Mouse (Mus musculus) thymus, adult 2 months (tissue): ENCODE data around the gene Mxd1. TPM values are rescaled to one million over a fixed set of nuclear protein-coding genes. Genes with fewer than 3 reads are reported as not detected.

Source experiments
- DNase-seq: peaks from one replicate; pipeline ENCODE4 v3.0.0; 2021
- H3K27ac ChIP-seq: fragments of 200-500 bp; 2 replicates; pipeline ENCODE4 v1.5.1; 2012; ENCODE audit warnings: low read length, control low read depth; ENCODE audit not compliant: control insufficient read depth, insufficient read depth
- H3K27me3 ChIP-seq: fragments of 200-500 bp; 2 replicates; pipeline ENCODE4 v1.6.1; 2012; ENCODE audit warnings: mild to moderate bottlenecking, low read length, moderate library complexity, mixed read lengths; ENCODE audit not compliant: control insufficient read depth, insufficient read depth
- H3K36me3 ChIP-seq: fragments of 200-500 bp; 2 replicates; pipeline ENCODE4 v1.6.1; 2012; ENCODE audit warnings: mild to moderate bottlenecking, low read length, moderate library complexity; ENCODE audit not compliant: control insufficient read depth, insufficient read depth
- H3K4me1 ChIP-seq: fragments of 200-500 bp; replicated peaks from 2 replicates; pipeline ENCODE4 v1.6.1; 2012; ENCODE audit warnings: low read length; ENCODE audit not compliant: control insufficient read depth, insufficient read depth
- H3K4me3 ChIP-seq: fragments of 200-500 bp; 2 replicates; pipeline ENCODE4 v1.5.1; 2012; ENCODE audit warnings: mild to moderate bottlenecking, low read length, control low read depth, moderate library complexity; ENCODE audit not compliant: control insufficient read depth, insufficient read depth
- CTCF ChIP-seq: fragments of 200-500 bp; IDR thresholded peaks from 2 replicates; pipeline ENCODE4 v1.5.1; 2012; ENCODE audit warnings: mild to moderate bottlenecking, control low read depth, low read length, moderate library complexity, borderline replicate concordance; ENCODE audit not compliant: control insufficient read depth, poor library complexity, insufficient read depth; ENCODE audit errors: extremely low read depth
- POLR2A ChIP-seq: fragments of 200-500 bp; IDR thresholded peaks from 2 replicates; pipeline ENCODE4 v1.6.1; 2012; ENCODE audit warnings: mild to moderate bottlenecking, low read length, control low read depth, moderate library complexity; ENCODE audit not compliant: control insufficient read depth, poor library complexity, insufficient read depth; ENCODE audit errors: extremely low read depth
- WGBS: fragments of 180-500 bp; shearing (Covaris S2); methylation state at CpG from one replicate; pipeline ENCODE4 v1.1.7; 2018; 5-methylcytosine and 5-hydroxymethylcytosine counted together
- polyA plus RNA-seq: library from polyadenylated mRNA; depleted of rRNA; stranded (reverse); fragments of >200 nt; gene quantifications from 2 replicates; pipeline ENCODE4 v1.2.3, GENCODE M21; 2012

Mxd1 gene
- polyA plus RNA-seq, 1 experiment, result 28.6 TPM

DNA sequence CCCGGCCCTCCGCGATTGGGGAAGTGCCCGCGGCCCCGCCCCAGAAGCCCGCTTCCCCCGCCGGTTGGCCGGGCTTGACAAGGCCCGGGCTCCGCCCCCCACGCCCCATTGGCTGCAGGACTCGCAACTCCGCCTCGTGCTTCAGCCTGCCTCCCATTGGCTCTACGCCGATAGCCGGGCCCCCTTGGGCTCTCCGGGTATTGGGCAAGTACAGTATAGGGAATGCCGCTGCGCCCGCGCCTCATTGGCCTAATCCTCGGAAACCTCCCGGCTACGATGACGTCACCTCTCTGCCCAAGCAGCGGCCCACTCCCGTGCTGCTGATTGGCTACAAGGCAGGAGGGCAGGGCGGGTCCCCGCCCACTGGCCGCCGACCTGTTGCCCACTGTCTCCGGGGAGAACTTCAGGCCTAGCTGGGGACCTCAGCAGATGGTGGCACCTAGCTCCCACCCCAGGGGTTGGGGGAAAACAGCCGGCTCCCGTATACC is 323 bp upstream of the Mxd1 start:
- DNase-seq, result peak; percentile 100
- WGBS, result 2% methylated on average over 36 of the region's 37 CpGs
- peak; percentile 33; the same call in 1 of the 2 replicates for TF ChIP-seq CTCF
- peak; percentile 47 for TF ChIP-seq POLR2A
- H3K27ac ChIP-seq, result peak overlapping the region; percentile 47; the same call in 1 of the 2 replicates
- peak overlapping the region; percentile 57 for H3K4me3 ChIP-seq
- peaks cover 12% of the 10 kb centered on the region; the same call in 1 of the 2 replicates for H3K36me3 ChIP-seq
- H3K27me3 ChIP-seq, result no peaks in the 10 kb centered on the region
- peaks cover 6% of the 10 kb centered on the region; the same call in 1 of the 2 replicates for H3K4me1 ChIP-seq

DNA sequence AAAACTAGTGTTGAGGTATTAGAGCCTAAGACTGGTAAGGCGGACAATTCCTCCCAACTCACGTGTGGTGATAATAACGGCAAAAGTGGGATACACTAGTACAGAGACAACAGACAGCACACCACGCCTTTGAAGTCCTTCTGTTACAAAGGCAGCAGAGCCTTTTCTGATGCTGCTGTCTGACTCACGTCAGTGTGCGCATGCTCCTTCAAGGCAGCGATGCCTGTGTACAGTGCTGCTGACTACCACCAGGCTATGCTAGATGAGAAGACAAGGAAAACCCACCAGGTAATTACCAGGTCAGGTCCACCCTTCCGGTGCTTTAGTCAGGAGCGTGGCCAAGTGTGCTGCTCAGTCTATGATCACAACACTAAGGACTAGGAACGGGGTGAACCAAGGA is 1.9 kb downstream of the Mxd1 start:
- TF ChIP-seq CTCF, result no peak
- TF ChIP-seq POLR2A, result no peak
- H3K36me3 ChIP-seq, result peaks cover 16% of the 10 kb centered on the region
- WGBS, result 97% methylated on average over 10 of the region's 10 CpGs
- DNase-seq, result no peak
- H3K27me3 ChIP-seq, result no peaks in the 10 kb centered on the region
- H3K4me3 ChIP-seq, result no peak overlapping the region
- peaks cover 6% of the 10 kb centered on the region; the same call in 1 of the 2 replicates for H3K4me1 ChIP-seq
- no peak overlapping the region for H3K27ac ChIP-seq

DNA sequence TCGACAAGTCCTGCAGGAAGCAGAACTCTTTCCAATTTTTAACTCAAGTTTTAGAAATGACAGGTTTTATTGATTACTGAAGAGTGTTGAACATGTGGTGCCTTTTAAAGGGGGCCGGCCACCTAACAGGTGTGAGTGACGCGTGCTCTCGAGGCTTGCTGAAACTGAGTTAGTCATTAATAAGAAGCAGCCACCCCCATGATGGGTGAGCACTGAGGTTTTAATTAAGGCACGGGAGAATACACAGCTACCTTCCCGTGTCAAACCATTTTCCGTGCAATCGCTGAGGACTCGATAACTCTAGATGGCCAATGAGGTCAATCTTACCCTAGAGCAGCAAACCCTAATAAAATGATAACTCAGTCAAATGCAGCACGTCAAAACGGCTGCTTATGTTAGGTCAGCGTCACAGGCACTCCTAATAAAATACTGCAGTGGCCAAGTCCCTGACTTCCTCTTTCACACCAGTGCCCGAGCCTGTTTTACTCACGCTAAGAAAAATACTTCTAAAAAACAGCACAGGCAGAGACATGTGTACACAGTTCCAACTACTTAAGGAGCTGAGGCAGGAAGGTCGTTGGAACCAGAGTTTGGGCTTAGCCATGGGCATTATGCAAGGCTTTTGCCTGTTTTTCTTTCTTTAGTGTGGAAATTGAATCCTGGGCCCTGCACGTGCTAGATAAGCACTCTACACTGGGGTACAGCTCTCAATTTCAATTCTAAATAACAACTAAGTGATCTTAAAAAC is 3.2 kb downstream of the Mxd1 start:
- H3K36me3 ChIP-seq, result peaks cover 25% of the 10 kb centered on the region
- 41% methylated on average over 17 of the region's 17 CpGs for WGBS
- DNase-seq, result no peak
- no peak overlapping the region for H3K27ac ChIP-seq
- no peaks in the 10 kb centered on the region for H3K27me3 ChIP-seq
- no peak overlapping the region for H3K4me3 ChIP-seq
- no peak for TF ChIP-seq CTCF
- no peak for TF ChIP-seq POLR2A
- H3K4me1 ChIP-seq, result peaks cover 6% of the 10 kb centered on the region; the same call in 1 of the 2 replicates

DNA sequence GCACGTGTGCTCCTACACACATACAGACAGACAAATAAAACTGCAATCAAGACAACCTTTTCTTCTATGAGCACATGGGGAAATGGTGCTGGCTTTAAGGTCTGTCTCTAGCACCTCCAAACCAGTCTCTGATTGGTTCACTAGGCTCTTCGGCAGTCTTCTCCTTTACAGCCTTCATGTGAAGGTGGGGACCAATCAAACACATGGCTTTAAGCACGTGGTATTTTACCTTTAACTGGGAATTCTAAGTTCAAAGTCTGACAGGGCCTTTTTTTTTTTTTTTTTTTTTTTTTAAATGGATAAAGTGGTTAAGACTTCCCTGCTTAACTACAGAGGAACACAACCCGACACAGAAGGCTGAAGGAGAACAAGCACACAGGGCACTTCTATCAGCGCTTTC is 3.9 kb downstream of the Mxd1 start:
- Histone ChIP-seq H3K36me3 (peaks cover 26% of the 10 kb centered on the region), H3K4me3 (no peak overlapping the region), H3K4me1 (peaks cover 6% of the 10 kb centered on the region; the same call in 1 of the 2 replicates), H3K27me3 (no peaks in the 10 kb centered on the region), H3K27ac (no peak overlapping the region)
- TF ChIP-seq POLR2A (no peak), CTCF (no peak)
- DNase-seq, result no peak
- WGBS, result 88% methylated on average over 5 of the region's 5 CpGs

DNA sequence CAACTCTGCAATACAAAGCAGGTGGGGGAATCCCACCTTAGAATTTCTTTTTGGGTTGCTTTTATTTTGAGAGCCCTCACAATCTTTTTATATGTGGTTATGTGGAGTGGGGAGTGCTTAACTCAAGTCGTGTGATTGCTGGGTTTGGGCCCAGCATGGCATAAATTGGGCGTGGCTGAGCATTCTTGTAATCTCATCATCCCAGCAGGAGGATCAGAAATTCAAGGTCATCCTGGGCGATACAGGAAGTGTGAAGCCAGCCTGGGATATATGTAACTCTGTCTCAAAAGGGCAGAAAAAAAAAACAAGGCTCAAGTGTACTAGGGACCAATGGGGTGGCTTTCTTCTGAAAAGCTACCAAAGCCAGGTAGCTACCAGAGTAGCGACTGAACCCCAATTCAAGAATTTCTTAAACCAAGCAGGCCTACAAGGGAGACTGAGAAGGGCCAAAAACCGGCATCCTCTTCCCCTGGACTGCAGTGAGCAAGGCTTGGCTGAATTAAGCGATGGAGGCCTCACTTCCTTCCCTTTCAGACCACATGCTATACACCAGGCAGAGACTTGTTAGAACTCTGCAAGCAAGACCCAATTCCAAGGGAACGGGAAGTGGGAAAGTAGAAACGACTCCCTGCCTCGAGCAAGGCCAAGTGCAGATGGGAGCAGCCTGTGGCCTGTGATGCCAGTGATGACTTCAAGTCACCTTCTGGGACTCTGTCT is 8.6 kb downstream of the Mxd1 start:
- DNase-seq, result no peak
- Histone ChIP-seq H3K4me3 (no peak overlapping the region), H3K4me1 (no peaks in the 10 kb centered on the region), H3K27ac (no peak overlapping the region), H3K27me3 (no peaks in the 10 kb centered on the region), H3K36me3 (peaks cover 32% of the 10 kb centered on the region)
- TF ChIP-seq POLR2A (no peak), CTCF (no peak)
- WGBS, result 45% methylated on average over 9 of the region's 9 CpGs

DNA sequence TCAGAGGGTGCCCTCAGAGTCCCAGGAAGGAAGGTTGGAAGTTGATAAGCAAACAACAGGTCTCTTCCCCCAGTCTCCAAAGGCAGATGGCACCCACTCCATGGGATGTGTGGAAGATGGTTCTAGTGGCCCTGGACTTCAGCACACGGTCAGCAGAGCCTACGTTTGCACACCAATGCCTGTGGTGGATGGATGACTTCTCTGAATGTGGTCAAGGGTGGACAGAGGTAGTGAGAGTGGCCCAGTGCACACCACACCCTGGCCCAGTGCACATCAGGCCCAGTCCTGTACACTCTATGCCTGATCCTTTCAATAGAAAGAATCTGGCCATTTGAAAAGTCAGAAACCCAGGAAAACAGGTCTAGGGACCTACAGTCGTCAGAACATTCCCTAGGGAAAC is 10.5 kb downstream of the Mxd1 start:
- WGBS, result 90% methylated on average over 3 of the region's 3 CpGs
- no peak overlapping the region for H3K27ac ChIP-seq
- H3K4me1 ChIP-seq, result no peaks in the 10 kb centered on the region
- DNase-seq, result no peak
- H3K4me3 ChIP-seq, result no peak overlapping the region
- TF ChIP-seq POLR2A (no peak), CTCF (no peak)
- H3K36me3 ChIP-seq, result peaks cover 32% of the 10 kb centered on the region
- H3K27me3 ChIP-seq, result no peaks in the 10 kb centered on the region
